Mouse (Mus musculus): ENCODE measurements around the gene Atpaf1. TPM values are rescaled to one million over a fixed set of nuclear protein-coding genes. Genes with fewer than 3 reads are reported as not detected.

Atpaf1 gene
- polyA plus RNA-seq, 1 experiment = 35.7 TPM

- 0 out of 2 replicates have a peak overlapping the region, but pooled peaks have one; percentile 78 for H3K9ac ChIP-seq (ENCODE audit: low read depth, poor library complexity, severe bottlenecking)
- H3K27ac ChIP-seq (ENCODE audit: insufficient read depth, low read length) = no peak overlapping the region
- peaks cover 4% of the 10 kb centered on the region for H3K4me1 ChIP-seq (ENCODE audit: control insufficient read depth, insufficient read depth, low read length)
- H3K36me3 ChIP-seq (ENCODE audit: control insufficient read depth, insufficient read depth, low read length, poor library complexity, severe bottlenecking) = no peaks in the 10 kb centered on the region
- no peaks in the 10 kb centered on the region for H3K27me3 ChIP-seq (ENCODE audit: control insufficient read depth, insufficient read depth, low read length, poor library complexity, severe bottlenecking)
- TF ChIP-seq EP300 (IDR thresholded peaks at IDR 0.05; ENCODE audit: insufficient read depth, low read depth, low read length) = no peak
- TF ChIP-seq POLR2A (IDR thresholded peaks at IDR 0.05; ENCODE audit: insufficient read depth, low read length) = no peak
- no peak for TF ChIP-seq CTCF (IDR thresholded peaks at IDR 0.05; ENCODE audit: low read depth, low read length)
- H3K4me3 ChIP-seq (ENCODE audit: low read depth, low read length) = no peak overlapping the region
- H3K9me3 ChIP-seq (replicated peaks; ENCODE audit: control insufficient read depth, insufficient read depth, low read length, poor library complexity, severe bottlenecking) = no peaks in the 10 kb centered on the region
Measured at GRCm38 (mm10) chr4:115827066-115827465, 42.5 kb downstream of the Atpaf1 start.

- Histone ChIP-seq H3K4me3 (ENCODE audit: low read depth, low read length) (peak overlapping the region; percentile 78), H3K9me3 (replicated peaks; ENCODE audit: control insufficient read depth, insufficient read depth, low read length, poor library complexity, severe bottlenecking) (no peaks in the 10 kb centered on the region), H3K27ac (ENCODE audit: insufficient read depth, low read length) (no peak overlapping the region), H3K9ac (ENCODE audit: low read depth, poor library complexity, severe bottlenecking) (peak overlapping the region; percentile 78), H3K4me1 (ENCODE audit: control insufficient read depth, insufficient read depth, low read length) (peaks cover 4% of the 10 kb centered on the region), H3K27me3 (ENCODE audit: control insufficient read depth, insufficient read depth, low read length, poor library complexity, severe bottlenecking) (no peaks in the 10 kb centered on the region), H3K36me3 (ENCODE audit: control insufficient read depth, insufficient read depth, low read length, poor library complexity, severe bottlenecking) (no peaks in the 10 kb centered on the region)
- no peak for TF ChIP-seq POLR2A (IDR thresholded peaks at IDR 0.05; ENCODE audit: insufficient read depth, low read length)
Measured at GRCm38 (mm10) chr4:115827535-115827887, 42.9 kb downstream of the Atpaf1 start.

GRCm38 (mm10) chr4:115827888-115828571, 43.4 kb downstream of the Atpaf1 start, which contains the start of gene Mob3c:
Mob3c (plus strand) TSS chr4:115828092.
- Histone ChIP-seq H3K9me3 (replicated peaks; ENCODE audit: control insufficient read depth, insufficient read depth, low read length, poor library complexity, severe bottlenecking) (no peaks in the 10 kb centered on the region), H3K27me3 (ENCODE audit: control insufficient read depth, insufficient read depth, low read length, poor library complexity, severe bottlenecking) (no peaks in the 10 kb centered on the region), H3K9ac (ENCODE audit: low read depth, poor library complexity, severe bottlenecking) (peak within 1 kb of the TSS; percentile 78), H3K27ac (ENCODE audit: insufficient read depth, low read length) (no peak within 1 kb of the TSS), H3K4me3 (ENCODE audit: low read depth, low read length) (peak within 1 kb of the TSS; percentile 78), H3K4me1 (ENCODE audit: control insufficient read depth, insufficient read depth, low read length) (peaks cover 4% of the 10 kb centered on the region), H3K36me3 (ENCODE audit: control insufficient read depth, insufficient read depth, low read length, poor library complexity, severe bottlenecking) (no peaks in the 10 kb centered on the region)
- TF ChIP-seq POLR2A (IDR thresholded peaks at IDR 0.05; ENCODE audit: insufficient read depth, low read length) (no peak), EP300 (IDR thresholded peaks at IDR 0.05; ENCODE audit: insufficient read depth, low read depth, low read length) (0 out of 2 replicates have a peak, but pooled peaks have one; percentile 25), CTCF (IDR thresholded peaks at IDR 0.05; ENCODE audit: low read depth, low read length) (no peak)

- H3K9ac ChIP-seq (ENCODE audit: low read depth, poor library complexity, severe bottlenecking) = 0 out of 2 replicates have a peak overlapping the region, but pooled peaks have one; percentile 78
- no peak overlapping the region for H3K27ac ChIP-seq (ENCODE audit: insufficient read depth, low read length)
- no peaks in the 10 kb centered on the region for H3K27me3 ChIP-seq (ENCODE audit: control insufficient read depth, insufficient read depth, low read length, poor library complexity, severe bottlenecking)
Measured at GRCm38 (mm10) chr4:115828572-115828902, 43.9 kb downstream of the Atpaf1 start.

GRCm38 (mm10) chr4:115830491-115830890, 45.9 kb downstream of the Atpaf1 start:
- H3K27me3 ChIP-seq (ENCODE audit: control insufficient read depth, insufficient read depth, low read length, poor library complexity, severe bottlenecking) = no peaks in the 10 kb centered on the region
- TF ChIP-seq EP300 (IDR thresholded peaks at IDR 0.05; ENCODE audit: insufficient read depth, low read depth, low read length) (no peak), POLR2A (IDR thresholded peaks at IDR 0.05; ENCODE audit: insufficient read depth, low read length) (no peak), CTCF (IDR thresholded peaks at IDR 0.05; ENCODE audit: low read depth, low read length) (no peak)
- peak overlapping the region; percentile 56; the same call in 1 of the 2 replicates for H3K27ac ChIP-seq (ENCODE audit: insufficient read depth, low read length)
- no peak overlapping the region for H3K4me3 ChIP-seq (ENCODE audit: low read depth, low read length)
- peaks cover 3% of the 10 kb centered on the region; the same call in 1 of the 2 replicates for H3K36me3 ChIP-seq (ENCODE audit: control insufficient read depth, insufficient read depth, low read length, poor library complexity, severe bottlenecking)
- peak overlapping the region; percentile 4; the same call in 1 of the 2 replicates for H3K9ac ChIP-seq (ENCODE audit: low read depth, poor library complexity, severe bottlenecking)
- peaks cover 4% of the 10 kb centered on the region for H3K4me1 ChIP-seq (ENCODE audit: control insufficient read depth, insufficient read depth, low read length)
- H3K9me3 ChIP-seq (replicated peaks; ENCODE audit: control insufficient read depth, insufficient read depth, low read length, poor library complexity, severe bottlenecking) = no peaks in the 10 kb centered on the region

More at GRCm38 (mm10) chr4:115828572-115828902, 43.9 kb downstream of the Atpaf1 start:
- Histone ChIP-seq H3K4me1 (ENCODE audit: control insufficient read depth, insufficient read depth, low read length) (peaks cover 4% of the 10 kb centered on the region), H3K36me3 (ENCODE audit: control insufficient read depth, insufficient read depth, low read length, poor library complexity, severe bottlenecking) (no peaks in the 10 kb centered on the region), H3K9me3 (replicated peaks; ENCODE audit: control insufficient read depth, insufficient read depth, low read length, poor library complexity, severe bottlenecking) (no peaks in the 10 kb centered on the region), H3K4me3 (ENCODE audit: low read depth, low read length) (peak overlapping the region; percentile 78)
- TF ChIP-seq EP300 (IDR thresholded peaks at IDR 0.05; ENCODE audit: insufficient read depth, low read depth, low read length) = no peak

GRCm38 (mm10) chr4:115831221-115831620, 46.6 kb downstream of the Atpaf1 start:
- TF ChIP-seq POLR2A (IDR thresholded peaks at IDR 0.05; ENCODE audit: insufficient read depth, low read length) = no peak
- TF ChIP-seq CTCF (IDR thresholded peaks at IDR 0.05; ENCODE audit: low read depth, low read length) = no peak
- no peak for TF ChIP-seq EP300 (IDR thresholded peaks at IDR 0.05; ENCODE audit: insufficient read depth, low read depth, low read length)
- H3K4me1 ChIP-seq (ENCODE audit: control insufficient read depth, insufficient read depth, low read length) = peaks cover 4% of the 10 kb centered on the region
- H3K9ac ChIP-seq (ENCODE audit: low read depth, poor library complexity, severe bottlenecking) = 0 out of 2 replicates have a peak overlapping the region, but pooled peaks have one; percentile 4
- no peaks in the 10 kb centered on the region for H3K27me3 ChIP-seq (ENCODE audit: control insufficient read depth, insufficient read depth, low read length, poor library complexity, severe bottlenecking)
- peak overlapping the region; percentile 21 for H3K4me3 ChIP-seq (ENCODE audit: low read depth, low read length)
- H3K9me3 ChIP-seq (replicated peaks; ENCODE audit: control insufficient read depth, insufficient read depth, low read length, poor library complexity, severe bottlenecking) = no peaks in the 10 kb centered on the region
- peak overlapping the region; percentile 56 for H3K27ac ChIP-seq (ENCODE audit: insufficient read depth, low read length)
- peaks cover 3% of the 10 kb centered on the region; the same call in 1 of the 2 replicates for H3K36me3 ChIP-seq (ENCODE audit: control insufficient read depth, insufficient read depth, low read length, poor library complexity, severe bottlenecking)

Measured in ES-Bruce4 (cell line).